Mouse (Mus musculus) neutrophil, adult 5-6 weeks (primary cell): ENCODE measurements around the gene 1700018B08Rik. TPM values are rescaled to one million over a fixed set of nuclear protein-coding genes. Genes with fewer than 3 reads are reported as not detected.

ENCODE experiments used
- ATAC-seq: fragments of 151-379, 151-347 bp; 2 replicates; pipeline ENCODE4 v1.8.0; 2017; ENCODE audit warnings: mild to moderate bottlenecking, moderate TSS enrichment; ENCODE audit not compliant: insufficient number of reproducible peaks, poor library complexity, low FRiP score, severe bottlenecking; ENCODE audit errors: extremely low read depth
- total RNA-seq: library from RNA; stranded (forward); fragments of 200-1000 nt; gene quantifications from 2 replicates; pipeline ENCODE4 v1.2.3, GENCODE M21; 2017

Gene 1700018B08Rik
- total RNA-seq, 1 experiment from 2014 or later = not detected

DNA sequence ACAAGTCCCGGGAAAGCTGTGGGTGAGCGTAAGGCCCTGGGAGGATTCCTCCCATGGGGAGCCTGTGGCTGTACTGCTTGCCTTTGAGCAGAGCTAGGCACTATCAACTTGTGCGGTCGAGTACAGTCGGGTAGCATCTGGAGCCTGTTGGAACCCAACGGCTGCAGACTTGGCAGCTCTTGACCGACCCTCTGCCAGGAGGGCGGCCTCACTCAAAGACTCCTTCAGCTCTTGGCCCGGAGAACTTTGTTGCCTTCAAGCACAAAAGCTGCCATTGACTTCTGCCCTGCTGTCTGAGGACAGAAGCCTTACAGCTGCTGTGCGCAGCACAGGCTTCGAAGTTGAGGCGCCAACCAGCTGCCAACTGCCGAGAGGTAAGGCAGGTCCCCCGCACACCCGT, 15.3 kb downstream of the 1700018B08Rik start:
- ATAC-seq = no peak

DNA sequence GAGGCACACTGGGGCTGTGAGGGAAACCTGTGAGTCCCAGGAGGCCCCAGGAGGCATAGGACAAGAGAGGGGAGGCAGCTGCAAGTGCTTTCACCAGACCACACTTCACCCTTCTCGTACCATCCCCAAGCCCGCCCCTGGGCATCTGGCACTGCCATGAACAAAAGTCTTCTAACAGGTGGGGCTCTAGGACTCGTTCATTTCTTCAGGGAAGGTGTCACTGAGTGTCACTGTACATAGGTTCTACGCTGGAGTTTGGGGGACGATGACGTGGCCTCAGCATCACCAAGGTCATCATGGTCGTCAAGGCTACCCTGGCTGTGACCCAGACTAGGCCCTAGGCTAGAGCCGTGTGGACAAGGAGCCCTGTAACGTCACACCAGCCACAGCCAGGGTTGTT, 16.4 kb downstream of the 1700018B08Rik start:
- ATAC-seq = no peak

DNA sequence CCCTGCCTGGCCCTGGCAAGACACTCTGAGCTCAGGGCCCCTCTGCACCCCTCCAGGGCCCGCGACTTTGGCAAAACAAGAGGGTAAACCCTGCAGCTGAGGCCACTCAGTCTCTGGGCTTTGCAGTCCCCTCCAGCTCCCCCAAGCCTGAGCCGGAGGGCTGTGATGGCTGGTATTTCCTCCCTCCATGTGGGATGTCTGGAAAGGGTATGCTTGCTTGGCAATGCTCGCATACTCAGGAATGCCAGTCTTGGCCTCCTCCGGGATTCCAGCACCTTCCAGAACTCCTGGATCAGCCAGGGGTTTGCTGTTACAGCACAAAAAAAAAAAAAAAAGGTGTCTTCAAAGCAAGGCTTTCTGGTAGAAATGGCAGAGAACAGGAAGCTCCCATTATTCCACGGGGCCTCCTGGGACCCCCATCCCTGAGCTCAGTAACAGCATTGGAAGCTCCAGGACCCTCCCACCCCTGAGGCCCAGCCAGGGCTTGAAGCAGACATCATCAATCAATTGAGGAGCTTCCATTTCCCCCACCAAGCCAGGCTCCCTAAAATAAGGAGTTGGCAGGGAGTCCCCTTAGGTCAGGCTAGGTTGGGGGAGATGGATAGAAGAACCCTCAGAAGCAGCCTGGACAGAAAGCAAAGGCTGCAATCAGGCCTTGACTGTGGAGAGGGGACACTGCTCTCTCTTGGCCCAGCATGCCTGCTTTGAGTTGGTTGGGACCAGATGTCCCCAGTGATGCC, 17.1 kb downstream of the 1700018B08Rik start:
- no peak for ATAC-seq

DNA sequence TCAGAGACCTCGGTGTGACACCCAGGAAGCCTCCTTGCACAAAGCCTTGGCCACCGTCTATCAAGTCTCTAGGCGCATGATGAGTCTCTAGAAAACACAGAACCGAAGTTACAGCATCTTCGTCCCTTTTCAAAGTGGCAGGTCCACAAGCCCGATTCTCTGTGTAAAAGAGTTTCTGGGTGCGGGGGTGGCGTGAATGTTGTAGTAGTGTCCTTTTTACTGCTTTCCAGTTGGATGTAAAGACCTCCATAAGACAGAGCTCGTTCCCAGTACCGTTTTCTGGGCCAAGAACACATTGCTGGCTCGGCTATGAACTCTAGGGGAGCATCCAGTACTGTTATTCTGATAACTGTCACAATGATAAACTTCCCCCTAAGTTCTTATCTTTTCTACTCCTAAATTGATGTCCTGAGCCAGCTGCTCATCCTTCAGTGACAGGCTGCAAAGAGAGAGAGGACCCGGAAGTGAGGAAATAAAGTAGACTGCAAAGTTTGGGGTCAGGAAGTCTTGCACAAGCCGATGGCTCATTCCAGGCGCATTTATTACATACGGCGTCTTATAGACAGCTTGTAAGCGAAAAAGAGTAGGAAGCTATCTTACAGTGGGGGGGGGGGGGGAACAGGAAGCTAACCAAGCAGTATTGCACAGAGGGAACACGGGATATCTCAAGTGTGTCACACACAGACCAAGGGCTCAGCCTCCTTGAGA, 18.9 kb downstream of the 1700018B08Rik start:
- no peak for ATAC-seq

DNA sequence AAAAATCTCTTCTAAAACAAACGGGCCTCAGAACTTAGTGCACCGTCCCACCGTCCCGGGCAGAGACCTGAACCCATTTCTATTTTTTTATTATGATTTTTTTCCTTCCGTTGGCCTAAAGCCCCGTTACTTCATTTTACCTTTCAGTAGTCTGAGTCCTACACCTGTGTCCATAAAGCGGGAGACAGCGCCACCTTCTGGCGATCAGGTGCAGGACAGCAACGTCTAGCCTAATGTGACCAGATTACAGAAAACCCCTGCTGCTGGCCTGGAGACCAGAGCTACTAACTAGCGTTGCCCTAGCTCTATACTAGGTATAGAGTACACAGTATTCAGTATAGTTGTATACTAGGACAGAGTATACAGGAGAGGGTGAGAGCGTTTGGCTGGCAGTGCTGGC, 30.7 kb downstream of the 1700018B08Rik start:
- ATAC-seq = peak; percentile 34; the same call in 1 of the 2 replicates

DNA sequence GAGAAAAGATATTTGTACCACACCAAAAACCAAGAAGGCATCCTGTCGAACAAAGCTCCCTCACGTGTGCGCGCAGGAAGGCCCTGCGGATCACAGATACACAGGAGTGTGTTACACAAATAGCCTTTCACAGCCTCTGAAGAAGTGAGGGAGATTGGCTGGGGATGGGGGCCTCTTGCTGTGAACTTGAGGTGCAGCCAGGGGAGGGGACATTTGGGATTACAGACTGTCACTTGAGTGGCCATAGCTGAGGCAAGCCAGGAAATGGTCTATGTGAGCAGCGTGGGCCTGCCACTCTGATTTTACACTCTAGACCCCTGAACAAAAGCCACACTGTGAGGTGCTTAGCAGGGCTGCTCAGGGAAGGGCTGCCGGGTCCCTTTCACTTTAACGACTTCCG, 32.4 kb downstream of the 1700018B08Rik start:
- no peak for ATAC-seq

DNA sequence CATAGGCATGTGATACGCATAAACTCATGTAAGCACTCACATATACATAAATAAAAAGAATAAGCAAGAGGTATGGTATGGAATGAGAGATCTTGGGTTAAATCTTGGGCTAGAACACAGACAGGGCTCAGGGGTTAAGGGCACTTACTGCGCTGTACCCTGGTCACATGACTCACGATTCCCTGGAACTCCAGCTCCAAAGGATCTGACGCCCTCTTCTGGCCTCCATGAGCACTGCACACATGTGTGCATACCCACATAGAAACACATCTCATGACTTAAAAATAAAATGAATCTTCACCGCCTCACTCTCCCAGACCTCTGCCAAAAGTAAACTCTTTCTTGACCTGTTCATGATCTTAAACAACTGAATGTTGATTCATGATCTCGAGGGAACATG, 46.5 kb downstream of the 1700018B08Rik start:
- no peak for ATAC-seq

DNA sequence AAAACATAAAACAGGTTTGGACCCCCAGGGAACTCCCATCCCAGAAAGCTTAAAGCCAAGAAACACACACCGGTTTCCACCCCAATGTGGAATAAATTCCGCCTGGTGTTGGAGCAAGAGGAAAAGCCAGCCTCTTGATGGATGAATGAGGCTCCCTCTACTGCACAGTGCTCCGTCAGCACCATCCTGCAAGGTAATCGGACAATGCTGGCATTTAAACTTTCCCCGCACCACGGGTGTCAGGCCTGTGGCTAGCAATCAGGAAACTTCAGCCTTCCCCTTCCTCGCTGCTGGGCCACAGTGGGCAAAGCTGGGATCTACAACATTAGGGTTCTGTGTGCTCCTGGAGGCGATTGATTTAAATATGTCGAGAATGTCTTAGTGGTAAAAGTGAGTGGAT, 52.5 kb downstream of the 1700018B08Rik start:
- ATAC-seq = no peak

DNA sequence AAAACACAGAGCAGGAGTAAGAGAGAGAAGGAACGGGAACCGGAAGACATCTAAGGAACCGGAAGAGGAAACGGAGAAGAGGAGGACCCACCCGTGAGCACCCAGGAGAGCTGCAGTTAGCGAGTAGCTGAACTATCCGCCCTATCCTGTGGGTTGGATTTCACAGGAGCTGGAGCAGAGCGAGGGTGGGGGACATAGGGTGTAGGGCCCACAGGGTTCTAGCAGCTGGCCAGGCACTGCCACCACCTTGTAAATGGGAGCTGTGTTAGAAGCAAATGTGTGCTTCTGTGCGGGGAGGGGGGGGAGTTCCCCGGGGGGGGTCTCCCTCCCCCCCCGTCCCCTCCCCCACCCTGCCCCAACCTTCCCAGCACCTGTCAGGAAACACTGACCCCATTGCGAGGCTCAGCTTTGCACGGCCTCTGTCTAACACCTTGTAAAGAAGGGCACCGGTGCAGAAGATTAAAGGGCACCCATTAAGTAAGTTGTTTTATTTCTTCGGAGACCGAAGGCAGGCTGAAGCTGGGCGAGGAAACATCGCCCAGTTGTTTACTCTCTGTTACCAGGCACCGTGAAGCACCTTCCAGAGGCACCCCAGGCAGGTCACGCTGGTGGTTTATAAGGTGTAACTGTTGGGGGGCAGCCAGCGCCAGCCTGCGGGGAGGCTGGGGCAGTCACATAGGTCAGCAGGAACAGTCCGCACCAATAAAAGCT, 59.9 kb downstream of the 1700018B08Rik start:
- ATAC-seq = no peak

Other genes starting within 250 kb of the 1700018B08Rik start
- gene Fbxo31, start 34.5 kb upstream of the 1700018B08Rik start, total RNA-seq = 27.7 and 35.0 TPM in 2 replicates
- 233 and 265 TPM in 2 replicates for gene Map1lc3b, start 46.0 kb upstream of the 1700018B08Rik start, total RNA-seq
- gene Zcchc14, start 108.6 kb upstream of the 1700018B08Rik start, total RNA-seq = under 0.01 and 0.49 TPM in 2 replicates
- gene Jph3, start 185.3 kb upstream of the 1700018B08Rik start, total RNA-seq = 0.12 and 0.25 TPM in 2 replicates